Mouse (Mus musculus): ENCODE measurements around the gene Meis1. TPM values are rescaled to one million over a fixed set of nuclear protein-coding genes. Genes with fewer than 3 reads are reported as not detected.
A peak's percentile ranks its signal among the peaks of the same experiment; 100 is the strongest.

Gene Meis1
- polyA plus RNA-seq, 1 experiment, result not detected

- no peak for TF ChIP-seq CTCF (IDR thresholded peaks at IDR 0.05; ENCODE audit: insufficient read depth, low read depth, low read length)
- no peak for TF ChIP-seq POLR2A (IDR thresholded peaks at IDR 0.05; ENCODE audit: insufficient read depth, low read depth, low read length)
- 15% methylated on average over 27 of the region's 27 CpGs for WGBS
- Histone ChIP-seq H3K27ac (ENCODE audit: insufficient read depth, low read depth, low read length) (peak overlapping the region; percentile 70), H3K4me3 (ENCODE audit: insufficient read depth, low read depth, low read length) (no peak overlapping the region), H3K4me1 (ENCODE audit: control insufficient read depth, insufficient read depth, low read length) (peaks cover 18% of the 10 kb centered on the region)
Measured at GRCm38 (mm10) chr11:18875001-18875902, 143.5 kb downstream of the Meis1 start.

DNA sequence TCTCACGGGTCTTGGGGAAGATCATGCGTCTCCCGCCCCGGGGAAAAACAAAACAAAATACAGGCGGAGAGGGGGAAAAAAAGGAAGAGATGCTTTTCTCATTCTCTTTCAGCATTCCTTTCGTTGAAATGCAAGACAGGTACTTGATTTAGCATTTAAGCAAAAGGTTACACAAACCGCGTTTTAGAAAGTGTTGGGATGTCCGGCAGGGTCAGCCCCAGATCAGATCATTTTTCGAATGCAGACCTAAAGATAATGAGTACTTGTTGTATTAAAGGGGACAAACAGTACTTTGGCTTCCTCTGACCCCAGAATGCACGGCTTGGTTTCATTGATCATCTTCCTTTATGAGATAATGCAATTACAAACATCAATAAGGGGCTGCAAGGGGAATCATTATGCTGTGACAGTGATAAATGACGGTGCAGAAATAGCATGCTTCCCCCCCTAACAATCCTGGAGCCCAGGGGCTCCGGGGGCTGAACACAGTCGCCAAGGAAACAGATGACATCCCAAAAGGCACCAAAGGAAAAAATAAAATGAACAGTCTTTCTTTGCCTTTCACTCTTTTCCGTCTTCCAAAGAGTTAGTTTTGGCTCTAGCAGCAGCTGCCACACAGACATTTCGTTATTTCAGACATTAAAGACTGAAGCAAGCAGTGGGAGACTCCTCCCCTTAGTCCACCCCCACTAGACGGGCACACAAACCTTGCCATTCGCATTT is 144.3 kb downstream of the Meis1 start:
- peak overlapping the region; percentile 81 for H3K27ac ChIP-seq (ENCODE audit: insufficient read depth, low read depth, low read length)
- 14% methylated on average over 18 of the region's 18 CpGs for WGBS
- TF ChIP-seq POLR2A (IDR thresholded peaks at IDR 0.05; ENCODE audit: insufficient read depth, low read depth, low read length), result no peak
- no peak for TF ChIP-seq CTCF (IDR thresholded peaks at IDR 0.05; ENCODE audit: insufficient read depth, low read depth, low read length)
- peaks cover 21% of the 10 kb centered on the region for H3K4me1 ChIP-seq (ENCODE audit: control insufficient read depth, insufficient read depth, low read length)
- H3K4me3 ChIP-seq (ENCODE audit: insufficient read depth, low read depth, low read length), result no peak overlapping the region

- no peak overlapping the region for H3K4me3 ChIP-seq (ENCODE audit: insufficient read depth, low read depth, low read length)
- WGBS, result 22% methylated on average over 9 of the region's 9 CpGs
- no peak for TF ChIP-seq CTCF (IDR thresholded peaks at IDR 0.05; ENCODE audit: insufficient read depth, low read depth, low read length)
- TF ChIP-seq POLR2A (IDR thresholded peaks at IDR 0.05; ENCODE audit: insufficient read depth, low read depth, low read length), result no peak
- peaks cover 16% of the 10 kb centered on the region for H3K4me1 ChIP-seq (ENCODE audit: control insufficient read depth, insufficient read depth, low read length)
- H3K27ac ChIP-seq (ENCODE audit: insufficient read depth, low read depth, low read length), result peak overlapping the region; percentile 81
Measured at GRCm38 (mm10) chr11:18873451-18874277, 145.1 kb downstream of the Meis1 start.

- no peak overlapping the region for H3K27ac ChIP-seq (ENCODE audit: insufficient read depth, low read depth, low read length)
- WGBS, result 24% methylated on average over 3 of the region's 3 CpGs
- H3K4me3 ChIP-seq (ENCODE audit: insufficient read depth, low read depth, low read length), result no peak overlapping the region
Measured at GRCm38 (mm10) chr11:18872793-18873192, 146.0 kb downstream of the Meis1 start.

GRCm38 (mm10) chr11:18872118-18872751 is 146.6 kb downstream of the Meis1 start:
- TF ChIP-seq POLR2A (IDR thresholded peaks at IDR 0.05; ENCODE audit: insufficient read depth, low read depth, low read length) (no peak), CTCF (IDR thresholded peaks at IDR 0.05; ENCODE audit: insufficient read depth, low read depth, low read length) (no peak)
- 22% methylated on average over 12 of the region's 12 CpGs for WGBS
- peak overlapping the region; percentile 9 for H3K27ac ChIP-seq (ENCODE audit: insufficient read depth, low read depth, low read length)
- H3K4me3 ChIP-seq (ENCODE audit: insufficient read depth, low read depth, low read length), result no peak overlapping the region
- peaks cover 16% of the 10 kb centered on the region for H3K4me1 ChIP-seq (ENCODE audit: control insufficient read depth, insufficient read depth, low read length)

More at GRCm38 (mm10) chr11:18872793-18873192, 146.0 kb downstream of the Meis1 start:
- no peak for TF ChIP-seq POLR2A (IDR thresholded peaks at IDR 0.05; ENCODE audit: insufficient read depth, low read depth, low read length)
- no peak for TF ChIP-seq CTCF (IDR thresholded peaks at IDR 0.05; ENCODE audit: insufficient read depth, low read depth, low read length)
- H3K4me1 ChIP-seq (ENCODE audit: control insufficient read depth, insufficient read depth, low read length), result peaks cover 16% of the 10 kb centered on the region

- TF ChIP-seq CTCF (IDR thresholded peaks at IDR 0.05; ENCODE audit: insufficient read depth, low read depth, low read length) (no peak), POLR2A (IDR thresholded peaks at IDR 0.05; ENCODE audit: insufficient read depth, low read depth, low read length) (no peak)
- 3% methylated on average over 58 of the region's 58 CpGs for WGBS
- H3K4me3 ChIP-seq (ENCODE audit: insufficient read depth, low read depth, low read length), result peak overlapping the region; percentile 37
- H3K27ac ChIP-seq (ENCODE audit: insufficient read depth, low read depth, low read length), result peak overlapping the region; percentile 9
- H3K4me1 ChIP-seq (ENCODE audit: control insufficient read depth, insufficient read depth, low read length), result peaks cover 15% of the 10 kb centered on the region
Measured at GRCm38 (mm10) chr11:18871170-18872081, 147.4 kb downstream of the Meis1 start.

GRCm38 (mm10) chr11:18870121-18870931 is 148.5 kb downstream of the Meis1 start:
- Histone ChIP-seq H3K4me1 (ENCODE audit: control insufficient read depth, insufficient read depth, low read length) (peaks cover 7% of the 10 kb centered on the region; the same call in 1 of the 2 replicates), H3K4me3 (ENCODE audit: insufficient read depth, low read depth, low read length) (no peak overlapping the region), H3K27ac (ENCODE audit: insufficient read depth, low read depth, low read length) (peak overlapping the region; percentile 50; the same call in 1 of the 2 replicates)
- WGBS, result 38% methylated on average over 25 of the region's 25 CpGs
- TF ChIP-seq CTCF (IDR thresholded peaks at IDR 0.05; ENCODE audit: insufficient read depth, low read depth, low read length), result no peak
- TF ChIP-seq POLR2A (IDR thresholded peaks at IDR 0.05; ENCODE audit: insufficient read depth, low read depth, low read length), result no peak
